Mouse (Mus musculus): ENCODE measurements around the gene Ntrk2. TPM values are rescaled to one million over a fixed set of nuclear protein-coding genes. Genes with fewer than 3 reads are reported as not detected.

The Ntrk2 gene
- 1.3 and 2.9 TPM in 2 replicates for total RNA-seq (2014; rRNA removed; ENCODE audit: low replicate concordance)
- 0.92 TPM in 2 replicates for polyA plus RNA-seq (2015; fragmentation: Nextera tagmentation; extraction: Ambion mirVana)

DNA sequence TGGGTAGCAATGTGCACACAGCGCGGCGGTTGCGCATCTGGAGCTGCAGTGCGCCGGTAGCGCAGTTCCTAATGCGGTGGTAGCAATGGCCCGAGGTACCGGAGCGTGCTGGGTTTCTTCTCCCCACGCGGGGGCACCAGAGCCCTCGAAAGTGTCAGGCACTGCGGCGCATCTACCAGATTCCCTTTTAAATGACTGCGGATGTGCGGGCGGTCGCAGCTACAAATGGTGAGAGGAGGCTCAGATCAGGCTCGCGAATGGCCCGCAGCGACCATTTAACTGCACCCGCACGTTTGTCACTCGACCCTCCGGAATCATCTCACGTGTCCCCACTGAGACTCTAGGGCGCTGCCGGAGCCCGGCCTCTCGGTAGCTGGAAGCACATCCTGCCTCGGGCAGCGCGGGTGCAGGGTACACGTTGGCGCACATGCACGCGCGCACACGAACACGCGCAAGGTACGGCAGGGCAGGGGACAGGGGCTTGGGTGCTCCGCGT lies at the start of gene Ntrk2:
Ntrk2 (plus strand) TSS at position 173 of the 496 bp plus-strand sequence.
- Histone ChIP-seq H3K4me3 (ENCODE audit: low read depth, low read length) (peak within 1 kb of the TSS; percentile 45), H3K4me2 (ENCODE audit: low read depth, low read length) (peak within 1 kb of the TSS; percentile 76), H3K27me3 (ENCODE audit: control insufficient read depth, insufficient read depth, low read length) (peaks cover 59% of the 10 kb centered on the region), H3K27ac (ENCODE audit: low read depth) (no peak within 1 kb of the TSS), H3K4me1 (ENCODE audit: control insufficient read depth, insufficient read depth) (peaks cover 7% of the 10 kb centered on the region; the same call in 1 of the 2 replicates), H3K9me3 (replicated peaks; ENCODE audit: control insufficient read depth, low read length) (no peaks in the 10 kb centered on the region), H3K36me3 (replicated peaks; ENCODE audit: control insufficient read depth, insufficient read depth, low read length) (no peaks in the 10 kb centered on the region), H3K9ac (replicated peaks; ENCODE audit: low read depth, low read length) (no peak within 1 kb of the TSS)
- DNase-seq (ENCODE audit: low spot score) (peak; percentile 77), ATAC-seq (ENCODE audit: insufficient read depth, low read depth) (peak; percentile 77)
- under 1% methylated on average over 47 of the region's 47 CpGs for WGBS
- TF ChIP-seq CTCF (IDR thresholded peaks at IDR 0.05; ENCODE audit: low read depth) (peak; percentile 81), EP300 (IDR thresholded peaks at IDR 0.05; ENCODE audit: low read depth) (no peak)

- Histone ChIP-seq H3K9ac (replicated peaks; ENCODE audit: low read depth, low read length) (no peak overlapping the region), H3K4me3 (ENCODE audit: low read depth, low read length) (no peak overlapping the region), H3K4me1 (ENCODE audit: control insufficient read depth, insufficient read depth) (no peaks in the 10 kb centered on the region), H3K27ac (ENCODE audit: low read depth) (no peak overlapping the region), H3K9me3 (replicated peaks; ENCODE audit: control insufficient read depth, low read length) (no peaks in the 10 kb centered on the region), H3K4me2 (ENCODE audit: low read depth, low read length) (no peak overlapping the region), H3K27me3 (ENCODE audit: control insufficient read depth, insufficient read depth, low read length) (no peaks in the 10 kb centered on the region), H3K36me3 (replicated peaks; ENCODE audit: control insufficient read depth, insufficient read depth, low read length) (no peaks in the 10 kb centered on the region)
- no peak for DNase-seq (ENCODE audit: low spot score)
- 60% methylated on average over 5 of the region's 5 CpGs for WGBS
- no peak for ATAC-seq (ENCODE audit: insufficient read depth, low read depth)
- TF ChIP-seq CTCF (IDR thresholded peaks at IDR 0.05; ENCODE audit: low read depth) (no peak), EP300 (IDR thresholded peaks at IDR 0.05; ENCODE audit: low read depth) (no peak)
These were observed 45.3 kb upstream of the Ntrk2 start for GRCm38 (mm10) chr13:58761003-58761630.

GRCm38 (mm10) chr13:58768258-58768657 lies 38.1 kb upstream of the Ntrk2 start:
- Histone ChIP-seq H3K9ac (replicated peaks; ENCODE audit: low read depth, low read length) (no peak overlapping the region), H3K4me3 (ENCODE audit: low read depth, low read length) (no peak overlapping the region), H3K36me3 (replicated peaks; ENCODE audit: control insufficient read depth, insufficient read depth, low read length) (no peaks in the 10 kb centered on the region), H3K27ac (ENCODE audit: low read depth) (no peak overlapping the region), H3K4me1 (ENCODE audit: control insufficient read depth, insufficient read depth) (no peaks in the 10 kb centered on the region), H3K27me3 (ENCODE audit: control insufficient read depth, insufficient read depth, low read length) (no peaks in the 10 kb centered on the region), H3K4me2 (ENCODE audit: low read depth, low read length) (no peak overlapping the region), H3K9me3 (replicated peaks; ENCODE audit: control insufficient read depth, low read length) (no peaks in the 10 kb centered on the region)
- no peak for TF ChIP-seq CTCF (IDR thresholded peaks at IDR 0.05; ENCODE audit: low read depth)
- no peak for TF ChIP-seq EP300 (IDR thresholded peaks at IDR 0.05; ENCODE audit: low read depth)
- 87% methylated on average over 6 of the region's 6 CpGs for WGBS
- DNase-seq (ENCODE audit: low spot score) (no peak), ATAC-seq (ENCODE audit: insufficient read depth, low read depth) (no peak)

GRCm38 (mm10) chr13:58769438-58769837 lies 36.9 kb upstream of the Ntrk2 start:
- H3K4me2 ChIP-seq (ENCODE audit: low read depth, low read length), result no peak overlapping the region
- H3K4me3 ChIP-seq (ENCODE audit: low read depth, low read length), result no peak overlapping the region
- no peak for TF ChIP-seq CTCF (IDR thresholded peaks at IDR 0.05; ENCODE audit: low read depth)
- TF ChIP-seq EP300 (IDR thresholded peaks at IDR 0.05; ENCODE audit: low read depth), result no peak
- 46% methylated on average over 2 of the region's 2 CpGs for WGBS
- H3K27me3 ChIP-seq (ENCODE audit: control insufficient read depth, insufficient read depth, low read length), result no peaks in the 10 kb centered on the region
- no peak for DNase-seq (ENCODE audit: low spot score)
- no peak for ATAC-seq (ENCODE audit: insufficient read depth, low read depth)
- no peaks in the 10 kb centered on the region for H3K36me3 ChIP-seq (replicated peaks; ENCODE audit: control insufficient read depth, insufficient read depth, low read length)
- no peaks in the 10 kb centered on the region for H3K9me3 ChIP-seq (replicated peaks; ENCODE audit: control insufficient read depth, low read length)
- H3K9ac ChIP-seq (replicated peaks; ENCODE audit: low read depth, low read length), result no peak overlapping the region
- H3K4me1 ChIP-seq (ENCODE audit: control insufficient read depth, insufficient read depth), result no peaks in the 10 kb centered on the region
- no peak overlapping the region for H3K27ac ChIP-seq (ENCODE audit: low read depth)

DNA sequence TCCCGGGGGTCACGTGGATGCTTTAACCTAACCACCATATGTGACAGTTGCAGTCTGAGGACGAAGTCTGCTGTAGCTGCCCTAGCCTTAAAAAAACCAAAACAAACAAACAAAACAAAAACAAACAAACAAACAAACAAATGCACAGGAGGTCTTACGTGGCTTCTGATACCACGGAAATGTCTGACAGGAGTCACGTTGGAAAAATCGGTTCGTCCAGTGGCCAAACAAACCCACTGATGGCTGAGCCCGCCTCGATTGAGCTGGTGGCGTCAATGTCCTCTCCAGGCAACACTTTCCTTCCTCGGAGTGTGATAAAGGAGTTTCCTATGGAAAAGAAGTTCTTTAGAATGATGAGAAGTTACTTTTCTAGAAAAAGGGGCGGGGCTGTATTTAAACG lies 27.1 kb upstream of the Ntrk2 start:
- 85% methylated on average over 14 of the region's 14 CpGs for WGBS
- ATAC-seq (ENCODE audit: insufficient read depth, low read depth), result no peak
- H3K27ac ChIP-seq (ENCODE audit: low read depth), result no peak overlapping the region
- no peak for TF ChIP-seq EP300 (IDR thresholded peaks at IDR 0.05; ENCODE audit: low read depth)
- no peak for TF ChIP-seq CTCF (IDR thresholded peaks at IDR 0.05; ENCODE audit: low read depth)
- H3K9me3 ChIP-seq (replicated peaks; ENCODE audit: control insufficient read depth, low read length), result no peaks in the 10 kb centered on the region
- no peaks in the 10 kb centered on the region for H3K4me1 ChIP-seq (ENCODE audit: control insufficient read depth, insufficient read depth)
- no peaks in the 10 kb centered on the region for H3K27me3 ChIP-seq (ENCODE audit: control insufficient read depth, insufficient read depth, low read length)
- H3K4me2 ChIP-seq (ENCODE audit: low read depth, low read length), result no peak overlapping the region
- no peak for DNase-seq (ENCODE audit: low spot score)
- H3K9ac ChIP-seq (replicated peaks; ENCODE audit: low read depth, low read length), result no peak overlapping the region
- H3K4me3 ChIP-seq (ENCODE audit: low read depth, low read length), result no peak overlapping the region
- no peaks in the 10 kb centered on the region for H3K36me3 ChIP-seq (replicated peaks; ENCODE audit: control insufficient read depth, insufficient read depth, low read length)

All from heart, postnatal 0 days (tissue).